Mouse (Mus musculus) E14TG2a.4 (cell line): ENCODE measurements at regions not wholly inside any gene's neighbourhood (a gene's known extent, or its start where the extent isn't known, plus 50 kb on each side); places are given as distances from the start of the nearest gene placed in this dataset.

Experiments used
- H3K27me3 ChIP-seq: 2 replicates; pipeline ENCODE4 v1.6.1; 2014; ENCODE audit warnings: low read length, control low read depth; ENCODE audit not compliant: insufficient read depth
- H3K36me3 ChIP-seq: 2 replicates; pipeline ENCODE4 v1.6.1; 2014; ENCODE audit warnings: low read length, control low read depth; ENCODE audit not compliant: insufficient read depth
- H3K4me1 ChIP-seq: replicated peaks from 2 replicates; pipeline ENCODE4 v1.6.1; 2014; ENCODE audit warnings: low read depth, low read length, control low read depth
- H3K4me3 ChIP-seq: replicated peaks from 2 replicates; pipeline ENCODE4 v1.5.1; 2014; ENCODE audit warnings: mild to moderate bottlenecking, low read length
- H3K9me3 ChIP-seq: 2 replicates; pipeline ENCODE4 v1.6.1; 2014; ENCODE audit warnings: low read length, control low read depth
- CTCF ChIP-seq: conservative IDR thresholded peaks from 2 replicates; pipeline ENCODE4 v1.5.1; 2014; ENCODE audit warnings: low read length
- NANOG ChIP-seq: IDR thresholded peaks from 2 replicates; pipeline ENCODE4 v1.6.1; 2014; ENCODE audit warnings: borderline replicate concordance, low read length, mixed read lengths
- POU5F1 ChIP-seq: IDR thresholded peaks from 2 replicates; pipeline ENCODE4 v1.6.1; 2014; ENCODE audit warnings: low read length, borderline replicate concordance

GRCm38 (mm10) chr4:29732513-29732912 is 919.6 kb downstream of the Epha7 start:
- no peaks in the 10 kb centered on the region for H3K4me1 ChIP-seq
- H3K36me3 ChIP-seq, result no peaks in the 10 kb centered on the region
- no peak overlapping the region for H3K4me3 ChIP-seq
- TF ChIP-seq NANOG, result no peak
- TF ChIP-seq POU5F1, result no peak
- TF ChIP-seq CTCF, result no peak
- no peaks in the 10 kb centered on the region for H3K27me3 ChIP-seq
- no peaks in the 10 kb centered on the region for H3K9me3 ChIP-seq

DNA sequence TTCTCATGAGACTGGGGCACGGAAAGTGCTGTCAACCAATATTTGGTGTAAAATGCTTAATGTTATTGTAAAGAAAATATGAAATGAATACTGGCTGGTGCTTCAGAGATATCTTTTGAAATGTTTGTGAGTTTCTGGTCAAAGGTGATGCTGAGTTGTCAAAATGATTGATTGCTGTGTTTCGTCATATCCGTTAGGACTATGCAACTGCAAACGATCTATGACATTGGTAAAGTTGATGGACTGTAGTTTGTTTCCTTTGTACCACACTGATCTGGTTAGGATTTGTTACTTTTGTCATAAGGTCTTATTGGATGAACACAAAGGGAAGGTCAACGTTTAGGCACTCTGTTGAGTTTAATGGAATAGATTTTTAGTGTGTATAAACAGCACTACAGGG is 929.1 kb downstream of the Epha7 start:
- H3K36me3 ChIP-seq, result no peaks in the 10 kb centered on the region
- no peaks in the 10 kb centered on the region for H3K4me1 ChIP-seq
- H3K9me3 ChIP-seq, result no peaks in the 10 kb centered on the region
- H3K4me3 ChIP-seq, result no peak overlapping the region
- H3K27me3 ChIP-seq, result no peaks in the 10 kb centered on the region
- TF ChIP-seq POU5F1 (no peak), NANOG (no peak), CTCF (no peak)

DNA sequence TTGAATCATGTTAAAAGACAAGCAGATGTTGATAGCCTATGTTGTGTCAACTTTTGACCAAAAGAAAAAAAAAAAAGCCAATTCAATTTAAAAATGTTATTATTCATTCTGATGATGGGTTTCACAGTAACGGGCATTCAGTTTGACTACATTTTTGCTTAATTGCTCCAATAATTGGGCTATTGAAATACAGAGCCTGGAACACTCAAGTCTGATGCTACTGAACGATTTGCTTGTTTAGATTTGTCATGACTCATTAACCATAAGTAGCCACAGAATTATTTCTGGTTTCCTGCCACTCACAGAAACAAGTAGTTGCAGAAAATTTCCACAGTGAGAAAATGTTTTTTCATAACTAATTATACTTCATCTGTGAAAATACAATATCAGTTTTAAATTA is 929.8 kb downstream of the Epha7 start:
- Histone ChIP-seq H3K4me1 (no peaks in the 10 kb centered on the region), H3K27me3 (no peaks in the 10 kb centered on the region), H3K4me3 (no peak overlapping the region), H3K9me3 (no peaks in the 10 kb centered on the region), H3K36me3 (no peaks in the 10 kb centered on the region)
- no peak for TF ChIP-seq POU5F1
- TF ChIP-seq CTCF, result no peak
- TF ChIP-seq NANOG, result no peak
